Mouse (Mus musculus) left cerebral cortex, adult 8-10 months (tissue): ENCODE data around the gene Iyd. TPM values are rescaled to one million over a fixed set of nuclear protein-coding genes. Genes with fewer than 3 reads are reported as not detected.
A peak's percentile ranks its signal among the peaks of the same experiment; 100 is the strongest.
"Not testable (repeated sequence)": the region's sequence is repeated elsewhere in the genome, so short reads cannot be mapped to it uniquely, and the experiment has no call there.

Source experiments
- DNase-seq, 2 experiments: peaks; one replicate each; pipeline ENCODE4 v3.0.0; 2022; ENCODE audit warnings: low spot score in 2 of 2
- total RNA-seq, 4 experiments: library from RNA; stranded (reverse); gene quantifications; 2 replicates each; pipeline ENCODE4 v1.2.4; 2022

The Iyd gene
- total RNA-seq: under 1 TPM in 1 of 4 experiments, not detected in 3; 0.48 TPM

GRCm38 (mm10) chr10:3540003-3540827, at the start of gene Iyd:
Gene Iyd, plus strand, starts transcription at chr10:3540240.
- DNase-seq: no peak

- no peak for DNase-seq
These were observed 43.2 kb upstream of the Iyd start for GRCm38 (mm10) chr10:3496791-3497190.

GRCm38 (mm10) chr10:3500846-3501245, 39.2 kb upstream of the Iyd start:
- DNase-seq: not testable (repeated sequence)

GRCm38 (mm10) chr10:3507484-3508221, 32.4 kb upstream of the Iyd start:
- peak; percentile 20 to 23 for DNase-seq

- DNase-seq: no peak
These were observed 31.8 kb upstream of the Iyd start for GRCm38 (mm10) chr10:3508222-3508588.

GRCm38 (mm10) chr10:3508746-3509145, 31.3 kb upstream of the Iyd start:
- no peak for DNase-seq

GRCm38 (mm10) chr10:3509663-3510277, 30.3 kb upstream of the Iyd start:
- no peak for DNase-seq

- DNase-seq: no peak
These were observed 29.6 kb upstream of the Iyd start for GRCm38 (mm10) chr10:3510486-3510885.

GRCm38 (mm10) chr10:3511401-3511800, 28.6 kb upstream of the Iyd start:
- no peak for DNase-seq

- no peak for DNase-seq
These were observed 27.3 kb upstream of the Iyd start for GRCm38 (mm10) chr10:3512620-3513305.

GRCm38 (mm10) chr10:3513947-3514346, 26.1 kb upstream of the Iyd start:
- no peak for DNase-seq

- peak in 1 of 2 experiments; percentile 24 for DNase-seq
These were observed 25.4 kb upstream of the Iyd start for GRCm38 (mm10) chr10:3514634-3515033.

- no peak for DNase-seq
These were observed 23.6 kb upstream of the Iyd start for GRCm38 (mm10) chr10:3516442-3516841.

- no peak for DNase-seq
These were observed 16.8 kb upstream of the Iyd start for GRCm38 (mm10) chr10:3523044-3523793.

- no peak for DNase-seq
These were observed 15.5 kb upstream of the Iyd start for GRCm38 (mm10) chr10:3524513-3524912.

- no peak for DNase-seq
These were observed 14.5 kb upstream of the Iyd start for GRCm38 (mm10) chr10:3525420-3526019.

GRCm38 (mm10) chr10:3529807-3530206, 10.2 kb upstream of the Iyd start:
- no peak for DNase-seq

- no peak for DNase-seq
These were observed 9.4 kb upstream of the Iyd start for GRCm38 (mm10) chr10:3530661-3531060.

- peak; percentile 39 to 76 for DNase-seq
These were observed 8.7 kb upstream of the Iyd start for GRCm38 (mm10) chr10:3531375-3531774.

GRCm38 (mm10) chr10:3534445-3534844, 5.6 kb upstream of the Iyd start:
- DNase-seq: peak in 1 of 2 experiments; percentile 15
